Mouse (Mus musculus) spleen, adult 2 months (tissue): ENCODE results near the gene Cdkl1.

ENCODE experiments used
- CTCF ChIP-seq: fragments of 200-500 bp; IDR thresholded peaks from 2 replicates; pipeline ENCODE4 v1.5.1; 2011; ENCODE audit warnings: mild to moderate bottlenecking, inconsistent platforms; ENCODE audit not compliant: insufficient read depth, insufficient read length, insufficient replicate concordance; ENCODE audit errors: extremely low read depth
- POLR2A ChIP-seq: fragments of 200-500 bp; IDR thresholded peaks from 2 replicates; pipeline ENCODE4 v1.6.1; 2011; ENCODE audit warnings: low read depth, low read length, inconsistent platforms

GRCm38 (mm10) chr12:69765543-69765942 lies 25.5 kb downstream of the Cdkl1 start:
- TF ChIP-seq CTCF (no peak), POLR2A (no peak)
